Mouse (Mus musculus) midbrain, embryonic 13.5 days (tissue): ENCODE results near the gene Bcar3. TPM values are rescaled to one million over a fixed set of nuclear protein-coding genes. Genes with fewer than 3 reads are reported as not detected.

Experiments
- ATAC-seq: fragments of 200-750 bp; cut with Nextera tagmentation; 2 replicates; pipeline ENCODE4 v1.8.0; 2017; ENCODE audit warnings: mild to moderate bottlenecking, moderate TSS enrichment, moderate library complexity
- H3K27ac ChIP-seq: fragments of 300-500 bp; sonication (generic); 2 replicates; pipeline ENCODE4 v1.5.1; 2015; ENCODE audit warnings: inconsistent platforms, mild to moderate bottlenecking, moderate library complexity
- H3K27me3 ChIP-seq: fragments of 300-500 bp; sonication (generic); 2 replicates; pipeline ENCODE4 v1.6.1; 2015; ENCODE audit warnings: mild to moderate bottlenecking, inconsistent platforms
- H3K36me3 ChIP-seq: fragments of 300-500 bp; sonication (generic); 2 replicates; pipeline ENCODE4 v1.6.1; 2015; ENCODE audit warnings: mild to moderate bottlenecking, inconsistent platforms
- H3K4me1 ChIP-seq: fragments of 300-500 bp; sonication (generic); replicated peaks from 2 replicates; pipeline ENCODE4 v1.6.1; 2015; ENCODE audit warnings: inconsistent platforms
- H3K4me2 ChIP-seq: fragments of 300-500 bp; sonication (generic); replicated peaks from 2 replicates; pipeline ENCODE4 v1.6.1; 2015; ENCODE audit warnings: moderate library complexity, mild to moderate bottlenecking, inconsistent platforms
- H3K4me3 ChIP-seq: fragments of 300-500 bp; sonication (generic); replicated peaks from 2 replicates; pipeline ENCODE4 v1.5.1; 2015; ENCODE audit warnings: mild to moderate bottlenecking, inconsistent platforms
- H3K9ac ChIP-seq: fragments of 300-500 bp; sonication (generic); replicated peaks from 2 replicates; pipeline ENCODE4 v1.6.1; 2015; ENCODE audit warnings: mild to moderate bottlenecking, inconsistent platforms
- H3K9me3 ChIP-seq: fragments of 300-500 bp; sonication (generic); 2 replicates; pipeline ENCODE4 v1.6.1; 2016; ENCODE audit warnings: mild to moderate bottlenecking, inconsistent platforms
- WGBS: fragments of 180-500 bp; shearing (Covaris S2); methylation state at CpG from one replicate; pipeline ENCODE4 v1.1.7; 2015; 5-methylcytosine and 5-hydroxymethylcytosine counted together
- polyA plus RNA-seq: library from polyadenylated mRNA; unstranded; fragments of >200 nt; fragmentation: Nextera tagmentation; extraction: Ambion mirVana; gene quantifications from 2 replicates; pipeline ENCODE4 v1.2.1, GENCODE M21; 2015

Bcar3 gene
- polyA plus RNA-seq, 1 experiment from 2014 or later, result 8.0 TPM

- no peak overlapping the region for H3K4me3 ChIP-seq
- no peak overlapping the region for H3K4me2 ChIP-seq
- H3K27ac ChIP-seq, result no peak overlapping the region
- H3K9ac ChIP-seq, result no peak overlapping the region
- ATAC-seq, result no peak
- no peaks in the 10 kb centered on the region for H3K9me3 ChIP-seq
- 80% methylated on average over 9 of the region's 9 CpGs for WGBS
- H3K36me3 ChIP-seq, result no peaks in the 10 kb centered on the region
- H3K4me1 ChIP-seq, result no peaks in the 10 kb centered on the region
- no peaks in the 10 kb centered on the region for H3K27me3 ChIP-seq
These were observed 28.3 kb downstream of the Bcar3 start for GRCm38 (mm10) chr3:122322226-122322625.

GRCm38 (mm10) chr3:122323841-122324240 lies 29.9 kb downstream of the Bcar3 start:
- Histone ChIP-seq H3K27me3 (no peaks in the 10 kb centered on the region), H3K4me1 (no peaks in the 10 kb centered on the region), H3K9ac (no peak overlapping the region), H3K36me3 (no peaks in the 10 kb centered on the region), H3K9me3 (no peaks in the 10 kb centered on the region), H3K4me2 (no peak overlapping the region), H3K27ac (no peak overlapping the region), H3K4me3 (no peak overlapping the region)
- 93% methylated on average over 6 of the region's 6 CpGs for WGBS
- no peak for ATAC-seq

DNA sequence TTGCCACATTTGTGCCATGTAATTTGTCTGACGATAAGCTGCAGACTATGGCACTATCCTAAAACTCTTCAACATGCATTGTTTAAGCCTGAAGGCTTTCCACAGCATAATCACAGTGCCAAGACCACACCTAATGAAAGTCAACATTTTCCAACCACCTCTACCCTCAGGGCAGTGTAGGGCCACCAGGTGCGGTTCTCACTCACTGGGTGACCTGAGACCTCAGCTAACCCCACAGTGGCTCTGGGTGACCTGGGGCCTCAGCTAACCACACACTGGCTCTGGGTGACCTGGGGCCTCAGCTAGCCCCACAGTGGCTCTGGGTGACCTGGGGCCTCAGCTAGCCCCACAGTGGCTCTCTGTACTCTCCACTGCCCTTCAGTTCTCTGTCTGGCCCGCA lies 30.6 kb downstream of the Bcar3 start:
- Histone ChIP-seq H3K9ac (no peak overlapping the region), H3K4me1 (no peaks in the 10 kb centered on the region), H3K36me3 (no peaks in the 10 kb centered on the region), H3K27me3 (no peaks in the 10 kb centered on the region), H3K9me3 (no peaks in the 10 kb centered on the region), H3K4me2 (no peak overlapping the region), H3K27ac (no peak overlapping the region), H3K4me3 (no peak overlapping the region)
- ATAC-seq, result no peak
- 90% methylated on average over 3 of the region's 3 CpGs for WGBS

DNA sequence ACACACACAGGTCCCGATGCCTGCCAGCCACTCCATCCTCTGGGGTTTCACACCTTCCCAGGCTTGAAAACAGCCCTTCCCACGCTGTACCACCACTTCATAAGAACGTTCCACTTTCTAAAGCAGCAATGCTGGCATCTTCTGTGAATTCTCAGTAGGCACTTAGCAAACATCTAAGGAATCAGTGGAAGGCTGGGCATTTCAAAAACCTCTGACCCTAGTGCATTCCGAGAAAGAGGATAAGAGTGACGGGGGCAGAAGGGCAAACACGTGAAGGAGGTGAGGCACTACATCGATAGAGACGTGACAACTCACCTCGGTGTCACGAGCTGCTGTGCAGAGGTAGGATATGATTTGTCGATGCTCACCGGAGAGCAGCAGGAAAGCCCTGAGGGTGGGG lies 36.5 kb downstream of the Bcar3 start:
- ATAC-seq, result no peak
- H3K9me3 ChIP-seq, result no peaks in the 10 kb centered on the region
- H3K27ac ChIP-seq, result no peak overlapping the region
- no peak overlapping the region for H3K9ac ChIP-seq
- H3K4me3 ChIP-seq, result no peak overlapping the region
- H3K4me2 ChIP-seq, result no peak overlapping the region
- H3K36me3 ChIP-seq, result no peaks in the 10 kb centered on the region
- H3K4me1 ChIP-seq, result peaks cover 6% of the 10 kb centered on the region; the same call in 1 of the 2 replicates
- H3K27me3 ChIP-seq, result no peaks in the 10 kb centered on the region
- WGBS, result 84% methylated on average over 12 of the region's 12 CpGs

- no peaks in the 10 kb centered on the region for H3K36me3 ChIP-seq
- H3K4me3 ChIP-seq, result no peak overlapping the region
- 19% methylated on average over 4 of the region's 4 CpGs for WGBS
- no peak overlapping the region for H3K4me2 ChIP-seq
- H3K4me1 ChIP-seq, result peaks cover 6% of the 10 kb centered on the region; the same call in 1 of the 2 replicates
- no peak for ATAC-seq
- H3K9me3 ChIP-seq, result no peaks in the 10 kb centered on the region
- no peak overlapping the region for H3K9ac ChIP-seq
- H3K27ac ChIP-seq, result no peak overlapping the region
- no peaks in the 10 kb centered on the region for H3K27me3 ChIP-seq
These were observed 39.6 kb downstream of the Bcar3 start for GRCm38 (mm10) chr3:122333493-122333892.

- peaks cover 6% of the 10 kb centered on the region; the same call in 1 of the 2 replicates for H3K4me1 ChIP-seq
- H3K27ac ChIP-seq, result no peak overlapping the region
- H3K9ac ChIP-seq, result no peak overlapping the region
- no peaks in the 10 kb centered on the region for H3K27me3 ChIP-seq
- 57% methylated on average over 7 of the region's 7 CpGs for WGBS
- H3K36me3 ChIP-seq, result no peaks in the 10 kb centered on the region
- no peak for ATAC-seq
- H3K9me3 ChIP-seq, result no peaks in the 10 kb centered on the region
- no peak overlapping the region for H3K4me3 ChIP-seq
- no peak overlapping the region for H3K4me2 ChIP-seq
These were observed 40.0 kb downstream of the Bcar3 start for GRCm38 (mm10) chr3:122333902-122334301.

- 87% methylated on average over 7 of the region's 7 CpGs for WGBS
- Histone ChIP-seq H3K9ac (no peak overlapping the region), H3K4me3 (no peak overlapping the region), H3K27ac (no peak overlapping the region), H3K4me2 (no peak overlapping the region), H3K36me3 (no peaks in the 10 kb centered on the region), H3K4me1 (peaks cover 6% of the 10 kb centered on the region; the same call in 1 of the 2 replicates), H3K9me3 (no peaks in the 10 kb centered on the region), H3K27me3 (no peaks in the 10 kb centered on the region)
- ATAC-seq, result no peak
These were observed 40.4 kb downstream of the Bcar3 start for GRCm38 (mm10) chr3:122334375-122334774.

- no peak overlapping the region for H3K27ac ChIP-seq
- no peaks in the 10 kb centered on the region for H3K9me3 ChIP-seq
- no peaks in the 10 kb centered on the region for H3K36me3 ChIP-seq
- no peak for ATAC-seq
- 84% methylated on average over 4 of the region's 4 CpGs for WGBS
- no peak overlapping the region for H3K4me3 ChIP-seq
- no peak overlapping the region for H3K9ac ChIP-seq
- H3K4me1 ChIP-seq, result peaks cover 6% of the 10 kb centered on the region; the same call in 1 of the 2 replicates
- no peaks in the 10 kb centered on the region for H3K27me3 ChIP-seq
- H3K4me2 ChIP-seq, result no peak overlapping the region
These were observed 42.1 kb downstream of the Bcar3 start for GRCm38 (mm10) chr3:122336030-122336429.

GRCm38 (mm10) chr3:122337992-122338391 lies 44.1 kb downstream of the Bcar3 start:
- no peaks in the 10 kb centered on the region for H3K9me3 ChIP-seq
- 76% methylated on average over 5 of the region's 5 CpGs for WGBS
- no peak for ATAC-seq

GRCm38 (mm10) chr3:122338897-122339296 lies 45.0 kb downstream of the Bcar3 start:
- Histone ChIP-seq H3K9me3 (no peaks in the 10 kb centered on the region), H3K4me1 (peaks cover under 1% of the 10 kb centered on the region; the same call in 1 of the 2 replicates), H3K36me3 (no peaks in the 10 kb centered on the region), H3K4me3 (no peak overlapping the region), H3K27ac (no peak overlapping the region), H3K4me2 (no peak overlapping the region), H3K27me3 (no peaks in the 10 kb centered on the region), H3K9ac (no peak overlapping the region)
- no peak for ATAC-seq
- 95% methylated on average over 7 of the region's 7 CpGs for WGBS

More at GRCm38 (mm10) chr3:122337992-122338391, 44.1 kb downstream of the Bcar3 start:
- no peak overlapping the region for H3K9ac ChIP-seq
- H3K27me3 ChIP-seq, result no peaks in the 10 kb centered on the region
- H3K4me3 ChIP-seq, result no peak overlapping the region
- no peak overlapping the region for H3K27ac ChIP-seq
- H3K36me3 ChIP-seq, result no peaks in the 10 kb centered on the region
- H3K4me1 ChIP-seq, result peaks cover 6% of the 10 kb centered on the region; the same call in 1 of the 2 replicates
- H3K4me2 ChIP-seq, result no peak overlapping the region

DNA sequence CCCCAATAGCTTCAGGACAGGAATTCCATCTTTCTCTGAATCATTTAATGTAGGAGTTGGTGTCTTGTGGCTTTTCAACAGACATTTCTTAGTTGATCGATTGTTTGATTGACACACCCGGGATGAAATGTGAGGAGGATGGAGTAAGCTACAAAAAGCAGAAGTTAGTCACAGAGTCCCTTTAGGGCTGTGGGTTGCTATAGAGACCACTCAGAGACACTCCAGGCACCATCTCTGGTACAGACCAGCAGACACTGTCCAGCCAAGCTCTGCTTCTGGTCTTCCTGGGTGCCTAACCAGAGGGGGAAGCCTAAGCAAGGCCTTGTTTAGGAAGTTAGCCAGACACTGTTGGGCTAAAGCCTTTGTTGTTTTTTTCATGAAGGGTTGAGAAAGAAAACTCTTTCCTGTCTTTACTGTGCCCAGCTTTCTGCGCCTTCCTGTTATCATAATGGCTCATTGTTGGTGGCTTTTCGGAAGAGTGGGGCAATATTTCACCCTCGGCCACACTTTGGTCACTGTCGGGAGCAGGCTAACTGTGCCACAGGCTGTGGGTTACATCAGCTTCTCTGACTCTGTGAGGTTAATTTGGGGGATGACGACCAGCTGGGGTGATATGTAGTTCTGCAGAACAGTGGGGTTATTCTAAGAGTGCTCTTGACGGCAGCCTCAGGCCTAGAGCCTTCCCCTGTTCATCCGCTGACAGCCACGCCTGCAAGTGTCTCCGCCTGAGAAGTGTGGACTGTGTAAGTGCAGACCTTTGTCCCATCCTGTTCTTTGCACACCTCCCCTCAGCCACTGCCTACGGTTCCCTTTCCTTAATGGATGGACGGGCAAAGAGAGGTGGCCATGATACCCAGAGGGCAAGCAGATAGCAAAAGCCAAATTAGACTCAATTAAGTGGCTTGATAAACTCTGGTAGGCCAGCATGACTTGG lies 46.5 kb downstream of the Bcar3 start:
- Histone ChIP-seq H3K4me1 (no peaks in the 10 kb centered on the region), H3K9me3 (no peaks in the 10 kb centered on the region), H3K4me2 (no peak overlapping the region), H3K27ac (no peak overlapping the region), H3K36me3 (no peaks in the 10 kb centered on the region), H3K27me3 (no peaks in the 10 kb centered on the region), H3K4me3 (no peak overlapping the region), H3K9ac (no peak overlapping the region)
- 87% methylated on average over 13 of the region's 13 CpGs for WGBS
- no peak for ATAC-seq

- no peak overlapping the region for H3K27ac ChIP-seq
- no peaks in the 10 kb centered on the region for H3K36me3 ChIP-seq
- WGBS, result 71% methylated on average over 9 of the region's 9 CpGs
- H3K9me3 ChIP-seq, result no peaks in the 10 kb centered on the region
- H3K4me1 ChIP-seq, result no peaks in the 10 kb centered on the region
- ATAC-seq, result no peak
- H3K9ac ChIP-seq, result no peak overlapping the region
- no peaks in the 10 kb centered on the region for H3K27me3 ChIP-seq
- H3K4me2 ChIP-seq, result no peak overlapping the region
- no peak overlapping the region for H3K4me3 ChIP-seq
These were observed 49.5 kb downstream of the Bcar3 start for GRCm38 (mm10) chr3:122343437-122343853.
